Mouse (Mus musculus) heart, adult 18-20 months (tissue): ENCODE measurements at regions not wholly inside any gene's neighbourhood (a gene's known extent, or its start where the extent isn't known, plus 50 kb on each side); places are given as distances from the start of the nearest gene placed in this dataset.
"Not testable (repeated sequence)": the region's sequence is repeated elsewhere in the genome, so short reads cannot be mapped to it uniquely, and the experiment has no call there.

Experiments used
- DNase-seq, 2 experiments: peaks; one replicate each; pipeline ENCODE4 v3.0.0; 2021 to 2022; ENCODE audit warnings: mixed read lengths in 1 of 2

DNA sequence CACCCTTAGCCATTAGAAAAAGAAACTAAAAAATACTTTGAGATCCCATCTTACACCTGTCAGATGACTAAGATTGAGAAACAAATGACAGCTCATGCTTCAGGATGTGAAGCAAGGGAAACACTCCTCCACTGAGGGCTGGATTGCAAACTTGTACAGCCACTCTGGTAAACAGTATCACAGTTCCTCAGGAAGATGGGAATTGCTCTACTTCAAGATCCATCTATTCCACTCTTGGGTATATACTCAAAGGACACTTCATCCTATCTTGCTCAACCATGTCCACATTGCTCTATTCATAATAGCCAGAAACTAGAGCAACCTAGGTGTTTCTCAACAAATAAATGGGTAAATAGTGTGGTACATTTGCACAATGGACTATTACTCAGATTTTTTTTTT, 241.2 kb downstream of the Snx19 start:
- DNase-seq, result no peak

DNA sequence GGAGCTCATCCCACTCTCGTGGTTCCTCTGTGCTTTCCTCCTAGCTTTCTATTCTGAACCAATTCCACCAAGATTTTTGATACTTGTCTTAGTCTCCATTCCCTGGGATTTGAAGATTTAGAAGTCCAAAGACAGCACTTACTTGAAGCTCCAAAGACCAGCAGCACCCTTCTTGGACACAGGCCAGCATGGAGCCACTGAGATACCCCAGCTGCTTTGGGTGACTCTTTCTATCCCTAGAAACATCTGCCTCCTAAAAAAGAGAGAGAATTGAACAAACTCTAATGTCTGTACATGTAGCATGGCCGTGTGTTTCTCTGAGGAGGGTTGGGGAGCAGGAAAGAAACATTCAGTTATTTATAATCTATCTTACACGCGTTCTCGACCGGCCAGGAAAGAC, 235.5 kb downstream of the Snx19 start:
- no peak for DNase-seq

DNA sequence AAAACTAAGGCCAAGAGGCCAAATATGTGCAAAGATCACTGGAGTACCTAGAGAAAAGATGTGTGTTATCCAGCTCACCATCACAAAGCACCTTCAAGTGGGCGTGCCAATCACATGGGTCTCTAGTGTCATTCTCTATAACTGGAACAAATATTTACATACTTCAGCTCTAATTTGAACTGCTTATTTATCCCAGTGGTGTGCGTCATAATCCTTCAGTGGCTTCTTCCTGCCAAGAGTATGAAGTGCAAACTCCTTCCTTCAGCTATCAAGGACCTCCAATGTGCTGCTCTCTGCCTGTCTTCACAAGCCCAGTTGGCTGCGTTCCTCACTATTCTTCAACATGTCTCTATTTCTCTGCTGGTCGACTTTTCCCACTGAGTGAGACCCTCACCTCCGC, 227.1 kb downstream of the Snx19 start:
- no peak for DNase-seq

DNA sequence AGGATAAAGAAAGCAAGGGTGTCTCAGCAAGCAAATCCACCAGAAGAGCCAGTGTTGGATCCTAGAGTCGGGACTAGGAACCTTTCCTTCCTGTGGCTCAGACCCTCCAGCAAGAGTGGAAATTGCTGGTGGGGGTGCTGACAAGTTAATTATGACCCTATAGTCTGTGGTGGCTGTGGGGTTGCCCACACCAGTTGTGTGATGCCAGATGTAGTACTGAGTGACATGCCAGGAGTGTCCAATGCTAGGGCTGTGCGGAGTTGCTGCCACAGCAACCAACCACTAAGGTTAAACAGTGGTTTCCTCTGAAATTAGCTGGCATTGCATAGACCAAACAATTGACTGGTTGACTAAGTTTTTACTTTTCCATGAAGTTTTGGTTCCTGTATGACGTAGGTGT, 226.3 kb downstream of the Snx19 start:
- no peak for DNase-seq

DNA sequence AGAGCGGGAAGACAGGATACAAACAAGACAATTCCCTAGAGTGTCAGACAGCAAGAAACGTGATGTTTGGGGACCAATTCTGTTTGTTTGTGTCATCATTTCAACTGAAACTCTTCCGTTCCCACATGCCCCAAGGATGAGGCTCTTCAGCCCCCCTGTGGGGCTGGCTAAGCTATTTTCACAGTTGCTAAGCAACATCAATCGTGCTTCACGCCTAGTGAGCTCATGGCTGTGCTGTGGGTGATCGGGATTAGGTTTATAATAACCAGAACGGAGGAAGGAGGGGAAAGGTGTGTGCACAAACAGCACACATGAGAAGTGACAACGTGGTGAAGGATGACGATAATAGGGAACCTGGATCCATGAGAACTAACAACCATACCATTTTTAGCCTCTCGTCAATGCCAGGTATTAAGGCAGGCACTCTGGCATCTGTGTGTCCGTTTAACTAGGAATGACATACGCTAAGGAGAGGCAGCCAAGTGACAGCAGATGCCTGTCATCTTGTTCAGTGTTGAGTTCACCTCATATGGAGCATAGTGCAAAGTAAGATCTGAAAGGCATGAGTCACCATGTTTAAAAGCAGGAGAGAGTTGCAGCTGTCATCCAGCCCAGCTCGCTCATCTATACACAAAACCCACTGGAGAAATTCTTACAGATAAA, 222.6 kb downstream of the Snx19 start:
- DNase-seq, result no peak

DNA sequence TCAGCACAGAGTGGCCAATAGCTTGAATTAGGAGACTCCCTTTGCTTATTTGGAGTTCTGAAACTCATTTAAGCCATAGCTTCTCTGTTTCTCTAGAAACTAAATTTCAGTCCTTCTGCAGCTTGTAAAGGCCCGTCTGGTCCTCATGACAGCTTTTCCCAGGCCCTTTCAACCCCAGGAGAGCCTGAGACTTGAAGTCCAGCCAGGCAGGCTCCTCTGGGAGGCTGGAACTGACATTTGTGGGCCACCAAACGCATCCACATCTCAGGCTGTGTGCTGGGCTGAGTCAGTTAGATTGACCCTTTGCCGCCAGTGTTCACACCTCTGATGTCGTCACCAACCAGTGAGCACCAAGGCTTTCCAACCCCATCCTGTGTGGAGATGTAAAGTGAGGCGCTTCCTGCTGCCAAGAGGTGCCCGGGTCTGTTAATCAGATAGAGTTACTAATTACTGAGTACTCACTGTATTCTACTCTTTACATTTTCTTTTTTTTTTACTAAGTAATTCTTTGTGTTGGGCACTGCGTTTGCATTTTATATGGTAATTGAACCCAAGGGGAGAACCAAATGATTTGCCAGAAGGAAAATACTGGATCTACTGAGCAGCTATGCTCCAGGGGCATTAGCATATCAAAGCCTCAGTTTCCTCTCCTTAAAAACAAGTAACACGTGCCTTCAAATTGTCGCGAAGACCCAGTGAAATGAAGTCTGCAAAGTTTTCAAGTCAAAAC, 207.0 kb downstream of the Snx19 start:
- peak; percentile 65 to 74 for DNase-seq

DNA sequence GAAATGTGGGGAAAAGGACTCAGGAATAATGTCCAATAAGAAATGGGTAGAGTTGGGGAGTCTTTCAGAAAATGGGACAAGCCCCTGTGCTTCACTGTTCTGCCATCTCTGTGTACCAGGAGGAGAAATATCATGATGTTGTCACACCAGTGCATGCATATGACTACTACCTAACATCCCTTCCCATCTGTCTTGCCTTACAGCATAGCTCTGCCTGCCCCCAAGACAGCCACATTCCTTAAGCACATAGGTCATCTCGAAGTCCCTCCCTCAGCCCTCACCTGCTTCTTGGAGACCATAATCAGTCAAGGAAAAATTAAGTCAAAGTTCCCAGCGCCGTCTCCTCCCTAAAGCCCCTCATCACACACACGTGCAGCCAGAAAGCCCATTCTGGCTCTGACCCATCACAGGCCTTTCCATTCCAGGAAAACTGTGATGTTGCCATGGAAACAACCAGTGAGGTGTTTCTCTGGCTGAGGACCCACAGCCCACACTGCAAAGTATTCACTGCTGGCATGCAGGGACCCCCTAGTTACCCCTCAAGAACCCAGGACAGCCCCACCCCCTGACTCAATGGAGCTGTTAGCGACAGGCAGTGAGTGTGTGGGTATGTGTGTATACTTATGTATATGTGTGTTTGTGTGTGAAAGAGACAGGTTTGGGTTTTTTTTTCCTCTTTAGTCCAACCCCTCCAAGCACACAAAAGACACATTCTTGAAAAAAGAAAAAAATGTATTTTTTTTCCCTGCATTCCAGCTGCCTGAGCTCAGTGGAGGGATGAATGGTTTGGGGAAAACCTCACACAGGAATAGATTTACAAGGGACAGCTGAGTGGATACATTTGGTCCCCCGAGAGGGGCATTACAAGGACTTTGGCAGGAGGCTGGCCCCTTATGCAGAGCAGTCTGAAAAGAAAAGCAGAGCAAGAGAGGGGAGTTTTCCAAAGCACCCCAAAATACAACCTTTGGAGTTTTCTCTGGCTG, 205.5 kb downstream of the Snx19 start:
- DNase-seq, result no peak

DNA sequence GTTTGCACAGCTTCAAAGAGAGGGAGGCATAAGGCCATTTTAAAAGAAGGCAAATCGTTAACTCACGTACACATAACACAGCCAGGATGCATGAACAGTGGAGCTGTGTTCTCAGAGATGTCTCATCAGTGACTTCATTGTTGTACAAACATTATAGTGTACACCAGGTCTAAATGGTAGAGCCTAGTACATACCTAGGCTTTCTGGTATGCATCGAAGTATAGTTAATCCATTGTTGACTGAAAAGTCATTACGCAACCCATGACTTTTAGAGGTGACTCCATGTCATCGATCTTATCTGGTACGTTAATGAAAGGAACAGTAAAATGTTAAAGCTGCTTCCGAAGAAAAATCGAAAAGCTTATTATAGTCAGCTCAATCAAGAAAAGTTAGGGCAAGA, 198.7 kb downstream of the Snx19 start:
- no peak for DNase-seq

DNA sequence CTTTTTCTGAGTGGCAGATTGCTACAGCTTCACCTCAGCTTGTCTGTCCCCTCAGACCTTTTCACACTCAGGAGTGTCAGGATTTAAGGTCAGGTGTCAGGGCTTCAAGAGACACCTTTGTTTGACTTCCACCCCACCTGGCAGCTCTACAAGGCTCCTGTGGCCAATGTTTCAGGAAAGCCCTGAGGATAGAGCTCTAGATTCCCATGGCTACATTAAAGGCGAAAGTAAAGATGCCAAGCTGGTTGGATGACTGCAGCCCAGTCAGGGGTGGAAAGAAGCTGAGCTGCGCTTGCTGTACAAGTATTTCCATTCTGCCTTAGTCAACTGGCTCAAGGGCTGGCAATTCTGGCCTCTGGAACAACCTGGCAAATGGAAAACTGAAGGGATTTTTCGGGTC, 198.2 kb downstream of the Snx19 start:
- no peak for DNase-seq

DNA sequence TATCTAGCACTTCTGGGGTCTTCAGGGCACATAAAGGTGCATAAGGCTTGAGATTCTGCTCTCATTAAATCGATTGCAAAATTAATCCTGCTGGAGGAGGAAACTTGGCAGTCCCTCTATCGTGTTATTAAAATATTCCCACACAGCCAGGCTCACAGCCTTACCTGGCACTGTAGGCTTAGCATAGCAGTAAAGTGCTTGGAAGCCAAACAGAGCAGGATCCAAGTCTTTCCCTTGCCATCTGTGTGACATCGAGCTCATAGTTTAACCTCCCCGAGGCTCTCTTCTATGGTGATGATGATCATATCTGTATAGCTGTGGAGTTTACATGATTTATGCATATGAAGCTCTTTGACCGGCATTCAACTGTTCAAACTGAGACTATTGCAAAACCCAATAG, 197.6 kb downstream of the Snx19 start:
- no peak for DNase-seq

DNA sequence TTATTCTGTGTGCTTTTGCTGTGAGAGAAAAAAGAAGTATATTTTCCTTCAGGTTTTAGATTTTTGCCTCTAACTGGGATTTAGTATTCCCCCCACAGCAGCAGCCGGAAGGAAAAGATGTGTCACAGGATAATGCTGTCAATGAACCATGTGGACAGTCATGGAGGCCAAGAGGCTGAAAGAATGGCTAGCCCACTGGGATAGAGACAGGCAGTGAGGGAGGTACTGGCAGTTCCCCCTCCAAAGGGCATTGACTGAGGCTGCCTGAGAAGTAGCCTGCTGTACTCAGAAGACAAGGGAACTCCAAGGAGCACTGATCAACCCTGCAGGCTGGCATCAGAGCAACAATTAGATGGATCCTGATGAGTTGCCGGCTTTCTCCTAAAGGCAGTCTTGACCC, 192.4 kb downstream of the Snx19 start:
- DNase-seq, result no peak

DNA sequence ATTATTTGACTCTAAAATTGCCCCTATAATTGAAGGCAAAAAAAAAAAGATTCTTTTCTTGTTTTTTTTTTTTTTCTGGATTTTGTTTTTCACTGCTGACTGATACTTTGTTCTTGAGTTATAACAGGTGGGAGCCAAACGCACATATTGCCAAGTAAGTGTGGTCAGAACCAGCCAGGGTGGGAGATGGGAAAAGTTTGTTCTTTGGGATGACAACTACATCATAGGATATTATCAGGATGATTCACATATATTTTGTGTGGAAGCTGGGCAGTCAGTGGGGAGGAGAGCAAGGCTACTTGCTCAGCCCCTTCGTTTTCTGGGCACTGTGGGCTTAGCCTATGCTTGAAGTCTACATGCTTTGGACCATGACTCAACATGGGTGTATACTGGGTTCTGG, 191.3 kb downstream of the Snx19 start:
- no peak for DNase-seq

DNA sequence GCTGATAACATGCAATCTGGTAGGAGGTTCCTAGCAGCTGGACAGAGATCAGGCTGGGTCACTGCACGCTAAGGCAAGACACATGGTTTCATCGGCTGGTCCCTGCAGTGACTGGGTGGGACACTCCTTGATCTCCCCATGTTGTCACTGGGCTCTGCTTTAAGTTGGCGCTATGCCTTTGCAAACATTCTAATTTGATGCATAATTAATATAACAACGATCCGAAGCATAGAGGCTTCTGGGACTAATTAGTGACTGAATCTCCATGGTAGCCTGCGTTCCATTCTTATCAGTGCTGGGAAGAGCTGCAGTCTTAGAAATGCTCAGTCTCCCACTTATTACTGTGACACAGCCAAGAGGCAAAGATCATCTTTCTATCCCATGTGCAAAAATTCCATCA, 186.8 kb downstream of the Snx19 start:
- peak; percentile 45 to 60 for DNase-seq

DNA sequence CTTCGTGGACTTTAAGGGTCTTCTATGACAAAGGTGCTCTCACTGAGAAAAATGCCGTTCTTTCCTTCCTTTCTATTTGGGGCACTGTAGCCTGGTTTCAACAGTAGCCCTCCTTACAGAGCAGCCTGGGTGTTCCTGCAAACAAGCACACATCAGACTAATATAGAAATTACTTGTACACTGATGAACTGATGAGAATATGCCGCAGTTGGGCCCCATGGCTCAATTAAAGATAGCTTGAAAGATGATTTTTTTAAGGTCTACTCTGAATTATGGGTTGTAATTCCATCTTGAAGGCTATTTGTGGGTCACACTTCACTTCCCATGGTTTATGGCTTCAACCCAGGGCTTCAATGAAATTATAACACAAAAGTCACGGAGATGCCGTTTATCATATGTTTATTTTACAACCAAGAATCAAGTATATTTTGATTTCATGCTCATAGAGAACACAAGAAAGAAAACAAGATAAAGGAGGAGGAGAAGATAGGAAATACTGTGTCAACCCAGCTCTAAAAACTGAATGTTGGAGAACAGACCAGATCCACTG, 186.2 kb downstream of the Snx19 start:
- DNase-seq, result no peak

DNA sequence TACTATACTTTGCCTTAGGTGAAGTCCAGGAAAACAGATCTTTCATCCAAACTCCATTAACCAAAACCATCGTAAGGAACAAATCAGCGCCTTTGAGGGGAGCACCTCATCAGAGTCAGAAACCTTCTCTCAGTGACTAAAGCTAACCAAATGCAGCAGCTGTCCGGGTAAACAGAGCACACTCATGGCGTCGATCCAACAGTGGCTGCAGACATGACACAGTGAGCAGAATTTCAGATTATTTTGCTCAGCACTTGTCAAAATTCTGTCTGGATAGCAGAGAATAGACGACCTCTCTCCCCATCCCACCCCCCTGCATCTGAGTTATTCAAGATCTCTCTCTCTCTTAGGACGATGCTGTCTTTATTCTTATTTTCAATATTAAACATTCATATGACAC, 183.4 kb downstream of the Snx19 start:
- peak in 1 of 2 experiments; percentile 33 for DNase-seq

DNA sequence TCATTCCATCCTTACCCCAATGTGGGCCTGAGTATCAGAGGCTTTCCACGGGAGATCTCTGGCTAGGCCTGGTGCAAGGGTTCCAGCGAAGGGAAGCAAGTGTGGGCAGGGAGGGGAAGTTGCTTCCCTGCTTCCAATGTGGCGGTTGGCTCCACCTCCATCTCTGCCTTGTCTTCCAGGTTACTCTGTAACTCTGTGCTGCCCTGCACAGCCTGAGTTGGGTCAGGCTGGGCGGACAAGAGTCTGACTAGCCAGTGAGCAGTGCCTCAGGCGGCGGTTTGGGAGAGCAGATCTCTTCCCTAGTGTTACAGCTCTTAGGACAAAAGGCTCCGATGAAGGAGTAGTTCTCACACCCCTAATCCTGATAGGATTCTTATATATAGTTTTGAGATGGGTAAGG, 172.8 kb downstream of the Snx19 start:
- DNase-seq, result no peak

DNA sequence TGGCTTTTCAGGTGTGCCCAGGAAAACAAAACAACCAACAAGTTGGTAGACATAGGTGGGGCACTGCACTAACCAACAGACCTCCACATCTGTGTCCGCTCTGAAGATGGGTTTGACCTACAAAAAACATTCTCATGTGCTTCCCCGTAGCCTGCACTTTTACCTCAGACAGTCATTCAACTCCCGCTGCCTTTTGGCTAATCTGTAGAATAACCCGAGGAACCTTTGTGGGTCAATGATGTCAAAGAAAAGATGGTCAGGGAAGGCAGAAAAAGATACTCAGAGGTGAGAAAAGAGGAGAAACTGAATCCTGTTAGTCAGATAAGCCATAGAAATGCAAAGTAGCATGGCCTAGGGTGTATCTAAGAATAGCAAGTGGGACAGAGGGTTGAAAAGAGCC, 170.8 kb downstream of the Snx19 start:
- no peak for DNase-seq

DNA sequence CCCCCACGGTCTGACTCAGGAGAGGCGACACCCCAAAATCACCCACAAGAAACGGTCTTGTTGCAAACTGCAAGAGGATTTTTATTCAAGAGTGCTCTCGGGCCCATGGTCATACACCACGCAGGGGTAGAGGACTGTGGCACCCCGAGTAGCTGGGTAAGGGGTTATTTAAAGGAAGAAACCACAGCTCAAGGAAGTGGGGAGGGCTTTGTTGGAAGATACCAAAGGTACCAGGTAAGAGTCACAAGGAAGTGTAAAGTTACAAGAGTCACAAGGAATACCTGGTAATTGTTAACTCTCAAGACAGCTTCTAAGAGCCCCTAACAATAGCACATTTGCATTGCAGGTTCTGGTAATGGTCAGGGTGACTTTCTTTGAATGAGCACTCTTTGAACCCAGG, 170.2 kb downstream of the Snx19 start:
- not testable (repeated sequence) for DNase-seq

DNA sequence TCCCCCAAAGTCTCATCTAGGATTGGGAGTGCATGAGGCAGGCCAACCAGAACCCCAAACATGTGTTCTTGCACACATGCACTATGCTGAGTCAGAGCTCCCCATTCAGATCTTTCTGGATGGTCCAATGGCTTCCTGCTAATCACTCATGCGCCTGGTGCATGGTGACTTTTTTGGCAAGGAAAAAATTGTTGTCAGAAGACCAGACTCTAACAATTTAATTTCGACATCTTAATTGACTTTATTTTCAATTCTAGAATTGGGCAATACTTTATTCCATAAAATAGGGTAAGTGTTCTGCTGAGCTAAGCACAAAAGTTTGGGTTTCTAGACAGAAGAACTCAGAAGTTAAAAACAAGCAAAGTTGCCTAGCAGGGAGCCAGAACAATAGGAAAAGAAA, 165.7 kb downstream of the Snx19 start:
- DNase-seq, result peak in 1 of 2 experiments; percentile 22

DNA sequence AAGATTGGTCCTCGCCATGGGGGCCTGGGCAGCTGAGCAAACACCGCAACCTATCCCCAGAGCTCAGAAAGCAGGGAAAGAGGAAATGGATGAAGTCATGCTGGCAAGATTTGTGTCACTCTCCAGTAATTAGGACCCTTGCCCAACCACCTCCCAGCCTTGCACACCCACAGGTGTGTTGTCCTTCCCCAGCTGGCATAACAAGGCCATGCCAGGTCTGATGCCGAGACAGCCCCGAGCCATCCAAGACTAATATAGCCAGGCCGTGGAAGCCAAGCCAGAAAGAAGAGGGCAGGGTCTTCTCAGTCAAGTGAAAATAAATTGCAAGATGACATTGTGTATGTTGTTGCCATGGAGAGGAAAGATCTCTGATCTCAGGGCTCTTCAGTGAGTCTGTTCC, 164.3 kb downstream of the Snx19 start:
- no peak for DNase-seq

DNA sequence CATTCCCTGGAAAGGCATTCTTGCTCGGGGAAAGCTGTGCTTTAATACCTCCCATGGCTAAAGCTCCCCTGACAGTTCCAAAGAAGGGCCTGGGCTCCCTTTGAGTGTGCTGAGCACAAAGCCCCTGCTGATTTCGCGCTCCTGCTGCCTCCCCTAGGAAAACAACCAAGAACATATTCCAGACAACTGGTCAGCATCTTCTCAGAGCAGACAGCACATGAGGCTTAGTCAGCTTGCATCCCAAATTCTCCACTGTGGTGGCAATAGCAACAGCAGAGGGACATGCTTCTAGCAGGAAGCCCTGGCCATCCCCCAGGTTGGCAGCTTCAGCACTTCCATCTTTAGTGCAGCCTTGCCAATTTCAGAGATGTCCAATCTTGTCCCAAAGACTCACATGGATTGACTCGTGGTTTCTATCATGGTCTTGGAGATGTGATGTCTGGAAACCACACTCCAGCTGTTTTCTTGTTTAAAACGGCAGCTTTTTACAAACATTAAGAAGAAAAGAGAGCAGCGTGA, 163.8 kb downstream of the Snx19 start:
- DNase-seq, result peak; percentile 17 to 37

DNA sequence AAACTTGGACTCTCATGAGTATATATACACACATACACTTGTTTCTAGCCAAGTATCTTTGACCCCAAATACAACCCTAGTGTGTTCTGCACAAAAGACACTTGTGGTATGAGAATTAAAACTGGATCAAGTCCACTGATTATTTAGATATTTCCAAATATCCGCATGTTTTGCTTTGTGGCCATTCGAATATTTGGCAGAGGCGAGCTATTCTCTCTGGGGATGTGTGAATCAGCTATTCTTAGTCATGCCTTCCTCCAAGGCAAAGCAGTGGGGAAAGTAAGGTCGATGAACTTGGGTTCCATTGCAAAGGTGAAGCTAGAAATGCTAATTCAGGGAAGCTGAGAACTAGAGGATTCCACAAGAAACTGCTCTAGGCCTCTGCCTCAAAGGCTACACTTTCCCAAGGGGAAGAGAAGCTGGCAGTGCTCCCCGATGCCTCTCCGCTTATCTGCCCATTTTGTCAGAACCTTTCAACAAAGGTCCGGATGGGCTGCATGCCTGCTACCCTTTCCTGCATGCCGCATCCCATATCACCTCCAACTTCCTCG, 154.4 kb downstream of the Snx19 start:
- peak; percentile 51 to 66 for DNase-seq
